Mouse (Mus musculus) B cell, adult 2 months (primary cell): Measurements from ENCODE around the gene Tmsb15a.
"Not testable (repeated sequence)": the region's sequence is repeated elsewhere in the genome, so short reads cannot be mapped to it uniquely, and the experiment has no call there.

Experiments used
- DNase-seq, 2 experiments: peaks; one replicate each; pipeline ENCODE4 v3.0.0; 2022

The Tmsb15a gene

DNA sequence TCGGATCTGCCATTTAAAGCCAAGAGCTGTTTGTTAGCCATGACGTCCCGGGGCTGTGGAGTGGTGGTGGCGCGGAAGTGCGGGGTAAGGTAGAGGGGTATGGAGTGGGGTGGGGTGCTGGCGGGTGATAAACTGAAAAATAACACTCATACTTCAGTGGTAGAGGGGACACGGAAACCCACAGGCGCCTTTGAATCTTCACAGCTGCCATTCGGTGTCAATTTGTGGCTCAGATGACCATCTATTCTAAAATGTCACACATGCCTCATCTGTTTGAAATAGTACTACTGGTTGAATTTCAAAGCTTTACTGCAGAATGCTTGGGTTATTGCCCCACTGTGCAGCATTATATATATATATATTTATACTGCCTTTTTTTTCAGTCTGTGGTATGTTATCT, at the start of gene Tmsb15a:
Tmsb15a (minus strand) TSS at position 101 of the 400 bp plus-strand sequence.
- DNase-seq, result no peak

DNA sequence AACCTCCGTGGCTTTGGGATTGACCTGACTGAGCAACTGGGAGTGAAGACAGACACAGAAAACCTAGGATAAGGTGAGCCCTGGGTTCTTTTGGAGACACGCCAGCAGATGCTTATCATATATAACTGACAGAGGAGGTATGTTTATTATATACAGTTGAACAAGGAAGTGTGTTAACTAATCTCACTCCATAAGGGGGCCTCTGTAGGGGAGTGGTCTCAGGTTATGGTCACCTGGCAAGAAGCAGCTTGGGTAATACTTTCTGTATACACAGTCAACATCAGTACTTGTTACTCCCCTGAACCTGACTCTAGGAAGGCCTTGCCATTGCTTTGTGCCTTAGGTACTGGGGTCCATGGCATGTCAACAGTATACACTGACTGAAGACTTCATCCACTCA, 43.5 kb upstream of the Tmsb15a start:
- DNase-seq, result no peak

DNA sequence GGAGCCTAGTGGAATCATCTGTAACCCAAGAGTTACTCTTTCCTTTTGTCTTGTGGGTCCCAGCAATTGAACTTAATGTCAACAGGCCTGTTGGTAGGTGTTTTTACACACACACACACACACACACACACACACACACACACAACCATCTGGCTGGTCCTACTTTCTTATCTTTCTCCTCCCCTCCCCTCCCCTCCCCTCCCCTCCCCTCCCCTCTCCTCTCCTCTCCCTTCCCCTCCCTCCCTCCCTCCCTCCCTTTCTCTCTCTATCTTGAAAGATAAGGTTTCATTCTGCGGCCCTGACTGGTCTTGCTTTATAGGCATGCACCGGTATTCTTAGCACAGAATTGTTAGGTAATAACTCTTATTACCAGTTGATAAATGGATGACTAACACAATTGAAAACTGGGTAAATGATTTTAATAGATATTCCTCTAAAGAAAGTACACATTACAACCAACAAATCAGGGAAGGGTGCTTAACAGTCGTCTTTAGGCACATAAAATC, 43.0 kb upstream of the Tmsb15a start:
- DNase-seq, result no peak

DNA sequence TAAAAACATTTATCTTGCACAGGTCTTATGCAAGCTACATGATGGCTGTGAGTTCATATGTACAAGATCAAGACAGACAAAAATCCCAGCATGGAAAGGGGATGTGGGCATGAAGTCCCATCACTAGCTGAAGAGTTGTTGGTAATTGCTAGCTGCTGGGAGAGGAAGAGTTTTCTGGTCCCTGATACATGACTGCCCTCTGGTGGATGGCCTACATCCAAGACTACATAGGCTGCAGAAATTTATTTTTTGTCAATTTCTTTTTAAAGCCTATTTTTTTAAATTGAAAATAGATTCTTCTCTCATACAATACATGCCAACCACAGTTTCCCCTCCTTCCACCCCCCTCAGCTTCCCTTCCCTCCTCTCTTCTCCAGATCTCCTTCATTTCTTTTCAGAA, 36.6 kb upstream of the Tmsb15a start:
- peak; percentile 11 to 18 for DNase-seq

DNA sequence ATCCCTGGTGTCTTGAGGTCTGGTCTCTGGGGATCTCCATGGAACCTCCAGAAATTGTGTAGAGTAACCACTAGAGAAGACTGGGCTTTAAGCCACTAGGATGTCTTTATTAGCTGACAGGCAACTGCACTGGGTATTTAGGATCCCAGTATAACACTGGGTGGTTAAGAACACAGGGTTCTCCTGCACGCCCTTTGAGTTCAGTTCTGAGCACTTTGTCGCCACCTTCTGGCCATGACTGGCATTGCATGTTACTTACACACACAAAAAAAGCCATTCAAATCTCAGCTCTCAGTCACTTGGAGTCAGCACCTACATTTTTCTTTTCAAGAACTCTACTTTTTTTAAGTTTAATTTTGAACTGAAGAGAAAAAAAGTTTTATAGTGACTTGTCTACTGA, 27.8 kb upstream of the Tmsb15a start:
- DNase-seq, result peak; percentile 77

DNA sequence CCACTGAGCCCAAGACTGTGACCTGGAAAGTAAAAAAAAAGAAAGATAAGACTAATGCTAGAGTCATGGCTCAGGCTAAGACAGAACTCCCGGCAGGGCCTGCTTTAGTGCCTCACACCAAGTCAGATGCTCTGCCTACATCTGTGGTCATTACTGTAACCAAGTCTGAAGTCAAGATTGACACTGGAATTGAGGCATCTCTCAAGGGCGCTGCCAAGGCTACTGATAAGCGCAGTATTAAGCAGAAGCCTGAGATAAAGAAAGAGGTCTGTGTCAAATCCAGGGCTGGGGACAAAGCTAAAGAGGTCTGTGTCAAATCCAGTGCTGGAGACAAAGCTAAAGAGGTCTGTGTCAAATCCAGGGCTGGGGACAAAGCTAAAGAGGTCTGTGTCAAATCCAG, 20.3 kb upstream of the Tmsb15a start:
- not testable (repeated sequence) for DNase-seq

DNA sequence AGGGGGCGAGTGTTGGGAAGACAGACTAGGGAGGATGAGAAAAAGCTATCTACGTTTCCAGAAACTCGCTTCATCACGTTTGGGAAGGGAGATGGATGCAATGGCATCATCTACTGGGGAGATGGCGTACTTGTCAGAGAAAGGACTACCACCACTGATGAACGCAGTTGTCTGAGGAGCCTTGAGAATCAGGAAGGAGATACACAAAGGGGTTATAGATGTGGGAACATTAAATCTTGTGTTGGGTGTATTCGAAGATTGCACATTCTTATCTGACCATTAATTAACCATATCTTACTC, 17.9 kb upstream of the Tmsb15a start:
- no peak for DNase-seq

DNA sequence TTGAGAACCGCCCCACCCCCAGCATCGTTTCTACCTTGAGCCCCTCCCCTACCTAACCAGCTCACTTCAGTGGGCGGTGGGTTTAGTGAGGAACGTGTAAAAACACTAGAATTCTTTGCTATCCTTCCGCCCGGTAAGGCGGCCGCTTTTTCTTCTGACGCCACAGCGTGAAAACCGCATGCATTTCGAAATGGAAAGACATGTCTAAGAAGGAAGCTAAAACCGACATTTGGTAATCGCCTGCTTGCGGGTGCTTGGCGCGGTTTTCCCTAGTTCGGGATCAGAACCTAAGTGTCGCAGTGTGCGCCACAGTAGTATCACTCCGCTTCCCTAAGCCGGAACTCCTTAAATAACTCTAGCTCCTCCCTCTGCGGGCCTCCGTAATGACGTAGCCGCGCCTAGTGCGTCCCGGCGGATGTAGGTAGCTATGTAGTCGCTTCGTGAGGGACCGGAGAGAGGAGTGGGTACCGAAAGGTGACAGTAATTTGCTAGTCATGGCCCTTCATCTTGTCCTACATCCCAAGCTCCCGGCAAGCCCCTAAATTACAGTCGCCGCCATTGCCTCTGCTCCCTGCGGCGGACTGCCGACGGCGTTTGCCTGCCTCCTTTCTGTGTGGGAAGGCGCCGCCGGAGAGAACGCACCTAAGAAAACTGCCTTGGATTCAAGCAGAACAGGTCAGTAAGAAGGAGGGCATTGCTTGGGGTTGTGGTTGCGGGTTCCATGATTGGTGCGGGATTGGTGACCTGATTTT, 17.4 kb upstream of the Tmsb15a start, which contains the start of the genes Armcx5 and Gprasp1:
Armcx5 (plus strand) TSS at position 430 of the 752 bp plus-strand sequence.
Gprasp1 (plus strand) TSS at position 430 of the 752 bp plus-strand sequence.
- DNase-seq, result peak; percentile 85 to 86

DNA sequence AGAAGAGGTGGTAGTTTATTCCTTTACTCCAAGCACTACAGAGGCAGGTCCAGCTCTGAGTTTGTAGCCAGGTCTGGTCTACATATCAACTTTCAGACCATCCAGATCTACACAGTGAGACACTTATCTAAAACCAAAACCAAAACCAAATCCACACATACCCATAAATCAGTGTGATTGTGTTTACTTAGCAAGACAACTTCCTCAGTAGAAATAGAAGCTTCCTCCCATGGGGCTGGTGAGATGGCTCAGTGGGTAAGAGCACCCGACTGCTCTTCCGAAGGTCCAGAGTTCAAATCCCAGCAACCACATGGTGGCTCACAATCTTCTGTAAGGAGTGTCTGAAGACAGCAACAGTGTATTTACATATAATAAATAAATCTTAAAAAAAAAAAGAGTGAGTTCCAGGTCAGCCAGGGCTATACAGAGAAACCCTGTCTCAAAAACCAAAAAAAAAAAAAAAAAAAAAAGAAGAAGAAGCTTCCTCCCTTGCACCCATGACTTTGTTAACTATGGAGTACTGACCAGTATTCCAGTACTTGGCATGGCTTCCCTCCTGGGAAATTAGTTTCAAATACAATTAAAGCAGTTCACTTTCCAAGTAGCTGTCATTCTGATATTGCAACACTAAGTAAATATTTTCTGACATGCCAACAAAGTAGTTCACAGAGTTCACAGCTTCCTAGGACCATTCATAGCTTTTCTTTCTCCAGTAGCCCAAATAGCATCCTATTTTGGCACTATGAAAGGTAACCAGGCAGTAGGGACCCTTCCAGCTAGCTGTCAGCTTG, 13.9 kb upstream of the Tmsb15a start:
- peak in 1 of 2 experiments; percentile 64 for DNase-seq

DNA sequence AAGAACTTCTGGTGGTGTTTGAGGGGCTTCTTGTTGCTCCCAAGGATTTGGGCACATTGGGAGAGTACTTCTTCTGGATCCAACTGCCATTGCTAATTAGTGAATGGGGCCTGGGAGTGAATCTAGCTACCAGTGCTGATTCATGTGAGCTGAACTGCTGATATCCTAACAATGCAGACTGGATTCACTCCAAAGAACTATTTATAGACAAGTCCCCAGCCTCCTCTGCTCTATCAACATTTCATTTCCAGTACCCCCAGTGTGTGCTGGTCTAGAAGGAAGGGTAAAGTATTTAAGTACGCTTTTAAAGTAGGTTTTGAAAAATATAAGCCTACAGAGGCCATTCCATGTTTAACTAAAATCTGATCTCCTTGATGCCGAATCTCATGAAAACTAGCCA, 12.2 kb downstream of the Tmsb15a start:
- no peak for DNase-seq

DNA sequence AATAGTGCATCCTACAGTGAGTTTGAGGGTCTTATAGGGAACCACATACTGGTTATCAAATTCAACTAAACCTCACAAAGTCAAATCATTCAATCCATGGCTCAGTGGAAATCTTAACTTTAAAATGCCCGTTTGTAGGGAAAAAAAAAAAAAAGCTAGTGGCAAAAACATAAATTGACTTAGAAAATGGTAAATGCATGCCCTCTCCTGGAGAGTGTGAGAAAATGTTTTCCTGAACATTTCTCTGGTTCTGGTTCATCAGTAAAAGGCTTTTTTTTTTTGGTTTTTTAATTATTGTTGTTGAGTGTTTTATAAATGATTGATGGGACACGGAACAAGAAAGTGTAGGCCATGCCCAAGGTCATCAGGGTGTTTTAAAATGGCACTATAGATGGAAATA, 20.7 kb downstream of the Tmsb15a start:
- no peak for DNase-seq

DNA sequence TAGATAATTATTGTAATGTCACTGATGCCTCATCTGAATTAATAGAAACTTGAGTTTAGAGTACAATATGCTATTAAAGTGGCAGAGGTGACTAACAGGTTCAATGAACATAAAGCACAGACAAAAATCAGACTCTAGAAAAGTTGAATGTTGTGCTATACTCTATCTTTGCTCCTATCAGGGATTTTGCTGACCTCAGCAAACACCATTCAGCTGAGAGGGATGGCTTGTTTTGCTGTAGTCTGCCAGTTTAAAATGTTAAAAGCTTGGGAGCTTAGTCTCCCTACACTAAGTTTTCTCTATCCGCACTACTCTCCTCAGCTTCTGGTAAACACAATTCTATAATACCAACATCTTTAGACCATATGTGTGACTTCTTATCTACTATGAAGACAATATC, 21.9 kb downstream of the Tmsb15a start:
- no peak for DNase-seq

DNA sequence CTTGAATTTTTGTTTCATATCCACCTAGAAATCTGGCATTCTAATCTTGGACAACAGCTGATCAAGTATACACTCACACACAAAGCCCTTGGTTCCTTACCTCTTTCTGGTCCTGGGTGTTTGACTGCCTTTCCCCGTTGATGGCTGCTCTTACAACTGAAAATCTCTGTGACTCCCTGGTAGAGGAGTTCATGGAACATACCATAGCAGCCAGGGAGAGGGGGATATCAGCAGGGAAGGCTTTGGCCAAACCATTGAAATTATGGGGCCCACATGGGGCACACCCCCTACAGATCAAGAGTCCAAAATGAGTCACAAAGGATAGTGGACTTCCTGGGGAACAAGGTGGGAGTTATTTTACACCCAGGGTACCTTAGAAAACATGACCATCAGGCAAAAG, 31.4 kb downstream of the Tmsb15a start, which contains the start of gene Tcp11x2:
Tcp11x2 (minus strand) TSS at position 158 of the 400 bp plus-strand sequence.
- no peak for DNase-seq

DNA sequence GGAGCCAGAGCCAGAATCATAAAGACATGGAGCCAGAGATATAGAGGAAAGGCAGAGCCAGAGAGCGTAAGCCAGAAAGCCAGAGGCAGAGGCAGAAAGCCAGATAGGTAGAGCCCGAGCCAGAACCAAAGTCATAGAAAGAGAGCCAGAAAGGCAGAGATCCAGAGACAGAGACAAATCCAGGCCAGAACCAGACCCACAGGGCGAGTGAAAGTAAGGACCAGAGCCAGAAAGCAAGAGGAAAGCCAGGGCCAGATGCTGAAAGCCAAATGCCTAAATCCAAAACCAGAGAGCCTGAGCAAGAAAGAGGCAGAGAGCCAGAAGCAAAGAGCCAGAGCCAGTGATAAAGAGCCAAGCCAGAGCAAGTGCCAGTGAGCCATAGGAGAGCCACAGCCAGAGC, 37.3 kb downstream of the Tmsb15a start:
- no peak for DNase-seq

DNA sequence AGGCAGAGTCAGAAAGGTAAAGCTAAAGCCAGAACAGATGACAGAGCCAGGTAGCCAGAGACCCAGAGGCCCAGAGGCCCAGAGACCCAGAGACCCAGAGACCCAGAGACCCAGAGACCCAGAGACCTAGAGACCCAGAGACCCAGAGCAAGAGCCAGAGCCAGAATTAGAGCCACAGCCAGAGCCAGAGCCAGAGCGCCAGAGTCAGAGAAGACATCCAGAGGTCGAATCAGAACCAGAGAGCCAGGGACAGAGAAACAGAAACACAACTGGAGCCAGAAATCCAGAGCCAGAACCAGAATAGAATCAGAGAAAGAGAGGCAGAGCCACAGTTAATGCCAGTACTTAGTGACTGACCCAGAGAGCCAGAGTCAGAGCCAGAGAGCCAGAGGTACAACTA, 43.2 kb downstream of the Tmsb15a start:
- no peak for DNase-seq
